Mouse (Mus musculus) liver, embryonic 14.5 days (tissue): Measurements from ENCODE around the gene A930002H24Rik.

Source experiments
- CTCF ChIP-seq: IDR thresholded peaks from 2 replicates; pipeline ENCODE4 v1.5.1; 2016; ENCODE audit warnings: antibody characterized with exemption, low read depth, control low read depth
- EP300 ChIP-seq: IDR thresholded peaks from 2 replicates; pipeline ENCODE4 v1.6.1; 2016; ENCODE audit warnings: antibody characterized with exemption, low read depth

- TF ChIP-seq EP300 (no peak), CTCF (no peak)
These were observed 27.4 kb downstream of the A930002H24Rik start for GRCm38 (mm10) chr17:63836223-63836622.
